Mouse (Mus musculus): ENCODE measurements around the gene Slc22a7.

Gene Slc22a7

DNA sequence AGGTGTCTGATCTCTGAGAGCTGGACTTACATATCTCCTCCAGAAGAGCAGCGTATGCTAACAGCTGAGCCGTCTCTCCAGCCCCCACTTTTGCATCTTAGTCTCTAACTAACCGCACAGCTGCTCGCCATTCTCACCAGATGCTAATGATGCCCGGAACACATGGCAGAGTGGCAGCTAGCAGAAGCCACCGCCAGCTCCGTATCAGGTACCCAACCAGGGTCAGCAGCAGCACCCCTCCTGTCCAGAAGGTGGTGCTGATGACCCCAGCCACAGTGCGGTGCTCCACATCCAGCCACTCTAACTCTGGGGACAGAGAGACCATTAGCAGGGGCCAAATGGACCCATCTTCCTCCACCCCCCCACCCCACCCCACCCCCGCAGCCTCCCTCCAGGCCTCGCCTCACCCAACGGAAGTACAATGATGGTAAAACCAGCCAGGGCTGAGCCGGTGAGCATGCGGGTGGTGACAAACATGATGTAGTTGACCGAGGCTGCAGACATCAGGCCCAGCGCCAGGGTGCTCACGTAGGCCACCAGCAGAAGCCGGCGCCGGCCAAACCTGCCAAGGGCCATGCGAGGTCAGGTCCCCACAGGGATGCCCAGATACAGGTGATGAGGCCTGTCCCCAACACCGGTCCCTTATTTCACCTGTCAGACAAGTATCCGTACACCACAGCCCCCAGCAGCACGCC is 1.4 kb downstream of the Slc22a7 start:
- DNase-seq (ENCODE audit: low read depth, low spot score), result peak; percentile 49

DNA sequence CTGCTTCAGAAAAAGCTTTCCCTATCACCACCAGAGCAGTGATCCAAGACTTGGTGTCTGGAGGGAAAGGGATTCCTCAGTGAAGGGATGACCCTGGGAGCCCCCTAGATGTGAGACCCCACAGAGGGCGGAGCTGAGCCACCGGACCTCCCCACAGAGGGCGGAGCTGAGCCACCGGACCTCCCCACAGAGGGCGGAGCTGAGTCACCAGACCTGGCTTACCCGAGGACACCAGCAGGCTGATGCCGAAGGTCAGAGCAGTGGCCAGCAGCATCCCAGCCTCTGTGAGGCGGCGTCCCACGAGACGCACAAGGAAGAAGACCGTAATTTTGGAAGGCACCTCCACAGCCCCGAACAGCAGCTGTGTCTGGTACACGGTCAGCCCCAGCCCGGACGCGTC is 4.6 kb downstream of the Slc22a7 start:
- DNase-seq (ENCODE audit: low read depth, low spot score), result peak; percentile 57

DNA sequence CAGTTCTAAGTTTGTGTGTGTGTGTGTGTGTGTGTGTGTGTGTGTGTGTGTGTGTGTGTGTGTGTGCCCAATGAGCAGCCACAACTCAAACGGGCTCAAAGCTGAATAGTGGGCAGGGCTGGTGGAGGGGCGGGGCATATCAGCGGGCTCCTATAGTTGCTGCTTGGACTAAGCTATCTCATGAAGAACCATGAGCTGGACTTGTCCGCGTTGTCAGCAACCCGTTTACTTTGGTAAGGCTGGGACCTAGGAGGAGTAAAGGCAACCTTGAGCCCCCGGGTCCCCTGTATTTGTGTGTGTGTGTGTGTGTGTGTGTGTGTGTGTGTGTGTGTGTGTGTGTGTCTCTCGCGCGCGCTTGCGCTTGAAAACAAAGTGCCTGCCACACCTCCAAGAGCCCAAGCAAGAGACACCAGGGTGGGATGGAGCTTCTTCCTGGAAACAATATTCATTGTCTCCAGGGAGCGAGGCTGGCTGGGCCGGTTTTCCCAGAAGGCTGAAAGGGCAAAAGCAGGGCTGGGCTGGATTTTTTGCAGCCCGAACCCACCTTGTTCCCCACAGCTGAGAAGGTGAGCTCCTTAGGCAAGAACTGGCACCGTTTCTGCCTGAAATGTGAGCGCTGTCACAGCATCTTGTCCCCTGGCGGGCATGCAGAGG is 9.4 kb downstream of the Slc22a7 start, which contains the start of gene Crip3:
Gene Crip3, plus strand, starts transcription at position 166 of the 654 bp plus-strand sequence.
- DNase-seq (ENCODE audit: low read depth, low spot score), result peak; percentile 55

DNA sequence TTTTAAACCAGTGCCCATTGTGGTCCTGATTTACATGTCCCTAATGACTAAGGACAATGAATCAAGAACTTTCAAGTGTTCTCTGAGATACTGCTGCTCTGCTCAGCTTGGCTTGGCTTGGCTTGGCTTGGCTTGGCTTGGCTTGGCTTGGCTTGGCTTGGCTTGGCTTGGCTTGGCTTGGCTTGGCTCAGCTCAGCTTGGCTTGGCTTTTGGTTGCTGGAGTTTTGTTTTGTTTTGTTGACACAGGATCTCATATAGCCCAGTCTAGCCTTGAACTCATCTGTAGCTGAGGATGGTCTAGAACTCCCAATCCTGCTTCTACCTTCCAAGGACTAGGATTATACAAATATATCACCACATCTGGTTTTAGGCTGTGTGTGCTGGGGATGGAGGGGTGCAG is 11.8 kb downstream of the Slc22a7 start:
- DNase-seq (ENCODE audit: low read depth, low spot score), result no peak

DNA sequence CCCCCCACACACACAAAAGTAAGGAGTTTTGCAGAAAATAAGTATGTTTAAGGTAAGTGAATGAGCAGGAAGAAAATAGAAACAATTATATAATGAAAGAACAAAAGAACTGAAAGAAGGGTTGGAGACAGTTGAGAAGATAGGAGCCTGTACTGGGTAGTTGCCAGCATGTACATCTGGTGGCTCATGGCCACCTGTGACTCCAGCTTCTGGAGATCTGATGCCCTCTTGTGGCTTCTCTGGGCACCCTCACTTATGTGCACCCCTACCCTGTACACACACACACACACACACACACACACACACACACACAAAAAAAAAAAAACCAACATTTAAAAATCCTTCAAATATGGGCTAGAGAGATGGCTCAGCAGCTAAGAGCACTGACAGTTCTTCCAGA is 18.5 kb downstream of the Slc22a7 start:
- DNase-seq (ENCODE audit: low read depth, low spot score), result peak; percentile 36

DNA sequence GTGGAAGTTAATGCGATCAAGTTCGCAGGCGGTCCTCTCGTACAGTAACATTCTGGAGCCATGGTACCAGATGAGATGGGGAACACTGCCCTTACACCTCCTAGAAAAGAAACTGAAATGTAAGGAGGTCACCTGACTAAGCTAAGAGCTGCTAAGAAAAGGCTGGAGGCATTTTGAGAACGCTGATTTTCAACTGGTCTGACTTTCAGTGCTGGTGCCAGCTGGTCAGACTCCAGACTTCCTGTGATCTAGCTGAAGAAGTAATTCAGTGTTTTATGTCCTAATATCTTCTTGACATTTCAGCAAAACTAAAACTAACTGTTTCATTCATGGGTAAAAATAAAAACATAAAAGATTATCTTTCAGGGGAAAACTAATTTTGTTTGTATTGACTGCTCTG is 19.6 kb downstream of the Slc22a7 start:
- DNase-seq (ENCODE audit: low read depth, low spot score), result no peak

DNA sequence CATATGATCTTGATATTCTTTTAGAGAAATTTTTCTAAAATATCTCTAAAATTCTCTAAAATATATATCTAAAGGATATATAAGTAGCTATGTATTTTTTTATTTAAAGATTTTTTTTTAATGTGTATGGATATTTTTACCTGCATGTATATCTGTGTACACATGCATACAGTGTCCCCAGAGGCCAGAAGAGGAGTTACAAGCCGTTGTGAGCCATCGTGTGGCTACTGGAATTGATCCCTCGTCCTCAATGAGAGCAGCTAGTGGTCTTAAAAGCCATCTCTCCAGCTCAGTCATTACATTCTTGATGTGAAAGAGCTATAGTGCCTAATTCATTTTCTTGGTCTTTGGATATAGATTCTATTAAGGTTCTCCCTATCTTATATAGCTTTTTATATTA is 29.8 kb downstream of the Slc22a7 start:
- DNase-seq (ENCODE audit: low read depth, low spot score), result peak; percentile 25

DNA sequence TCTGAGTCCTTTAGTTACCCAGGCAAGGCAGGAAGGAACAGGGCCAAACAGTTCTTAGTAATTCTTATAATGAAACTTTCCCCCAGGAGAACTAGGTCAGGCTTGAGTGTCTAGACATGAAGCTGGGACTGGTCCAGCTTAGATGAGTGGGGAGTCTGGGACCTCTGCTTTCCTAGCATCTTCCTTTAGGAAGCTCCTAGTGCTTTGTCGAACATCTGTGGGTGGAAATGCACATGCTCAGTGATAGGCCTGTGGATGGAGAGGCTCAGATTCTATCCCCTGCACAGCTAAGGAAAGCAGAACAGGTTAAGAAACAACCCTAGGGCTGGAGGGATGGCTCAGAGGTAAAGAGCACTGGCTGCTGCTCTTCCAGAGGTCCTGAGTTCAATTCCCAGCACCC is 43.6 kb downstream of the Slc22a7 start:
- DNase-seq (ENCODE audit: low read depth, low spot score), result no peak

DNA sequence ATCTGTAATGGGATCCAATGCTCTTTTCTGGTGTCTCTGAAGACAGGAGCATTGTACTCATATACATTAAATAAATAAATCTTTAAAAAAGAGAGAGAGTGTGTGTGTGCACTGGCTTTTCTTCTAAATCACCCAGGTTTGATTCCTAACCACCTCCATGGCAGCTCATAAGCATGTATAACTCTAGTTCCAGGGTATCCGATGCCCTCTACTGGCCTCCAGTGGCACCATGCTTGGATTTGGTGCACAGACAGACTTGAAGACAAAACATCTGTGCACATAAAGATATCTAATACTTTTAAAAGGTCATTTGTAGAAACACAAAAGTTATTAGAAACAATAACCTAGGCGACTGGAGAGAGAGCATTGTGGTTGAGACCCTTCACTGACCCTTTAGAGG is 45.2 kb downstream of the Slc22a7 start:
- peak; percentile 42 for DNase-seq (ENCODE audit: low read depth, low spot score)

DNA sequence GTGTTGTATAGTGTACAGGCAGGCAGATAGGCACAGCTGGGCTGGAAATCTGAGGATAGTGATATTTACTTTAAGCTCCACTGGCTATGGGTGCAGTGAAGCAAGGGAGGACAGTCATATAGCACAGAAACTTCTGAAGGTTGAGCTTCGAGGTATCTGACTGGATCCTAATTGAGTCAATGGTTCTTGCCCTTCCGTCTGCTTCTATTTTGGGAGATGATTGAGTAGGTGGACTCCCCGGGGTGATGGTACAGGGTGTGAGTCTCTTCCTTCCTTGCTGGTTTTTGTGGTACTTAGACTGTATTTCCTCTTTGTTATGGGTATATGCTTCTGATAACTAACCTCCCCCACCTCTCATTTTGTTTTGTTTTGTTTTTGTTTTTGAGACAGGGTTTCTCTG is 50.1 kb downstream of the Slc22a7 start:
- no peak for DNase-seq (ENCODE audit: low read depth, low spot score)

DNA sequence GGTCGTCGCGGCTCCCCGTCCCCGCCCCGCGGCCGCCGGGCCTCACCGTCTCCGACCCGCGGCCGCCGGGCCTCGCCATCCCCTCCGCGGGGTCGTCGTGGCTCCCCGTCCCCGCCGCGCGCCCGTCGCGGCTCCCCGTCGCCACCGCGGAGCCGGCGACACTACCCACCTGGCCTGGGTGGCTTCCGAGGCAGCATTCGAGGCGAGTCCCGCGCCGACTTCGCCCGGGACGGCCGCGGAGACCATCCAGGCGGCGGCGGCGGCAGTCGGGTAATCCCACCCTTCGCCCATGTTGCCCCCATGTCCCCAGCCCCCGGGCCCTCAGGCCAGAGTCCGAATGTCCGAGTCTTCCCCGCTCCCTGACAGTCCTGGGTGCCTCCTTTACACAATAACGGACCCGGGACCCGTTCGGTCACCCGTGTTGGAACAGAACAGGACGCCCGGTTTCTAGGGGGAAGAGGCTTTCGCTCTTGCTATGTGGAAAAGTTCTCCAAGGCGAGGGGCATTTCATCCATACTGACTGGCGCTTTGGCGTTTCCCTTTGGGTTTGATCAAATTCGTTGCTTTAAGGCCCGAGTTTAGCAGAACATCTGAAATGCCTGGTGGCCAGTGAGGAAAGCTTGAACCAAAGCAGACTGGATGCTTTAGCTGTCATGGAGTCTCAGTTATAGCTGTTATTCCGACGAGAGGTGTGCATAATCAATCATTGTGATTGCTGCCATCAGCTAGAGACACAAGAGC is 54.0 kb downstream of the Slc22a7 start:
- DNase-seq (ENCODE audit: low read depth, low spot score), result peak; percentile 9

DNA sequence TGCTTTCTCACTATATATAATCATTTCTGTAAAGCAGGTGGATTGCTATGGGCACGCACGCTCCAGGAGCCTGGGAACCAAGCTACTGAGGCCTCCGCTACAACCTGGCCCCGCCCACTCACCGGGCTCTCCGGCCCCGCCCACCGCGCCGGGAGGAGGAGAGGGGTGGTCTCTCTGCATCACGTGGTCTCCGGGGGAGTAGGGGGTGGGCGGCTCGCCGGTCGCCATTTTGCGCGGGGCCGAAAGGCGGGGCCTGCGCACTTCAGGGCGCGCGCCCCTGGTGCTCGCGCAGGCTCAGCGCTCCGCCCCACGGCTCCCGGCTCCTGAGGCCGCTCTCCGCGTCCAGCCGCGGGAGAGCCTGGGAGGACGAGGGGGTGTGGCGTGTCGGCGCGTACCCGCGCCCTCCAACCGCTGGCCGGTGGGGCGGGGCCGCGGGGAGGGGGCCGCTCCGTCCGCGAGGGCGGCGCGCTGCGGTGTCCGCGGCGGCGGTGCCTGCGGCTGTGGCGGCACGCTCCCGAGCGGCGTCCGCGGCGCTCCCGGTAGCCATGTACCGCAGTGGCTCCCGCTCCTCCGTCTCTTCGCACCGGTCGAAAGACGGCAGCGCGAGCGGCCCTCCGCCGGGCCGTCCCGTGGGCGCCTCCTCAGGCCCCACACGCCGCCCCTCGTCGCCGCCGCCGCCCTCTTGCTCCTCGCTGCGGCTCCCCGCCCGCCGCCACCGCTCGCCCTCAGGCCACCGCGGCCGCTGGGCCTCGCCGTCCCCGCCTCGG is 54.8 kb downstream of the Slc22a7 start, which contains the start of gene Zfp318:
Gene Zfp318, plus strand, starts transcription at position 438 of the 767 bp plus-strand sequence.
- DNase-seq (ENCODE audit: low read depth, low spot score), result peak; percentile 97

Data from ES-CJ7 (cell line).